Comparison of ENCODE assay signal across 16 mouse cellular contexts in genomic region chr1:35562786-35563185, GRCm38 (mm10).
DNase-seq lines count a peak whose midpoint lies in the region; ATAC-seq lines count a peak whose summit lies in the region.
"Had no signal": no experiment of that assay in that cellular context is flagged by ENCODE, and none has a peak within 500 bp of the region (broad histone marks: within the 10 kb centered on the region; RNA-seq: fewer than 3 reads in every experiment).

No protein-coding gene starts in this region.

- no peaks in the 10 kb centered on the region for H3K27me3 ChIP-seq in kidney, embryonic 14.5 days (ENCODE audit: control insufficient read depth, insufficient read depth, low read length)
- no peaks in the 10 kb centered on the region for H3K27me3 ChIP-seq in kidney, embryonic 15.5 days
- H3K27me3 ChIP-seq in forebrain, embryonic 12.5 days = no peaks in the 10 kb centered on the region
- H3K27me3 ChIP-seq: heart, embryonic 12.5 days had no signal

- H3K4me2 ChIP-seq in kidney, embryonic 14.5 days (replicated peaks; ENCODE audit: low read depth, low read length) = no peak overlapping the region
- no peak overlapping the region for H3K4me2 ChIP-seq in kidney, embryonic 15.5 days
- no peak overlapping the region for H3K4me2 ChIP-seq in forebrain, embryonic 12.5 days
- H3K4me2 ChIP-seq: heart, embryonic 12.5 days; midbrain, embryonic 11.5 days had no signal

- no peaks in the 10 kb centered on the region for H3K4me1 ChIP-seq in kidney, embryonic 14.5 days (ENCODE audit: control insufficient read depth, insufficient read depth, low read length)
- no peaks in the 10 kb centered on the region for H3K4me1 ChIP-seq in kidney, embryonic 15.5 days
- no peaks in the 10 kb centered on the region for H3K4me1 ChIP-seq in forebrain, embryonic 12.5 days
- H3K4me1 ChIP-seq: heart, embryonic 12.5 days had no signal

- no peak overlapping the region for H3K9ac ChIP-seq in kidney, embryonic 14.5 days (ENCODE audit: low read depth, low read length)
- no peak overlapping the region for H3K9ac ChIP-seq in kidney, embryonic 15.5 days
- H3K9ac ChIP-seq in forebrain, embryonic 12.5 days = no peak overlapping the region
- H3K9ac ChIP-seq: heart, embryonic 12.5 days had no signal

- 0 out of 2 replicates have a peak, but pooled peaks cover 4% of the 10 kb centered on the region for H3K9me3 ChIP-seq in kidney, embryonic 14.5 days (ENCODE audit: control insufficient read depth, low read length)
- no peaks in the 10 kb centered on the region for H3K9me3 ChIP-seq in kidney, embryonic 15.5 days (replicated peaks)
- peaks cover 7% of the 10 kb centered on the region; the same call in 1 of the 2 replicates for H3K9me3 ChIP-seq in forebrain, embryonic 12.5 days

- ATAC-seq in kidney, embryonic 14.5 days (ENCODE audit: low FRiP score, low TSS enrichment) = no peak
- no peak for ATAC-seq in kidney, embryonic 15.5 days (replicated peaks; ENCODE audit: low FRiP score)
- ATAC-seq in forebrain, embryonic 12.5 days (ENCODE audit: low FRiP score) = no peak

- peak; percentile 62 for DNase-seq in kidney, adult 11 months
- DNase-seq in cerebellum, adult 11-12 months = peak; percentile 10
- peak; percentile 19 for DNase-seq in telencephalon, adult 2 months (ENCODE audit: low read depth, low spot score)
- no peak for DNase-seq in left cerebral cortex, postnatal 10 days (ENCODE audit: extremely low spot score in 1 of 2, low spot score in 2 of 2)
- DNase-seq: adrenal gland, adult 8-10 months; gastrocnemius, postnatal 10 days; heart, postnatal 4 days; liver; lung, adult 18-20 months; lung, postnatal 4 days; right cerebral cortex, postnatal 14 days had no signal

- no peak overlapping the region for H3K27ac ChIP-seq in kidney, embryonic 14.5 days (ENCODE audit: low read depth, low read length)
- 0 out of 2 replicates have a peak overlapping the region, but pooled peaks have one; percentile 27 for H3K27ac ChIP-seq in kidney, embryonic 15.5 days
- no peak overlapping the region for H3K27ac ChIP-seq in forebrain, embryonic 12.5 days

- intact Hi-C loops in left cerebral cortex, postnatal 10 days (cut with DNase I) = no loop called here

- no peaks in the 10 kb centered on the region for H3K36me3 ChIP-seq in kidney, embryonic 14.5 days (ENCODE audit: control insufficient read depth, insufficient read depth, low read length)
- no peaks in the 10 kb centered on the region for H3K36me3 ChIP-seq in kidney, embryonic 15.5 days
- no peaks in the 10 kb centered on the region for H3K36me3 ChIP-seq in forebrain, embryonic 12.5 days (replicated peaks)
- H3K36me3 ChIP-seq: heart, embryonic 12.5 days had no signal

- H3K4me3 ChIP-seq in kidney, embryonic 14.5 days (ENCODE audit: low read length) = no peak overlapping the region
- no peak overlapping the region for H3K4me3 ChIP-seq in kidney, embryonic 15.5 days (replicated peaks)
- H3K4me3 ChIP-seq in forebrain, embryonic 12.5 days (replicated peaks) = no peak overlapping the region
- H3K4me3 ChIP-seq: heart, embryonic 12.5 days had no signal

- WGBS in kidney, embryonic 14.5 days = 71% methylated on average over 4 of the region's 4 CpGs
- 74% methylated on average over 4 of the region's 4 CpGs for WGBS in kidney, embryonic 15.5 days
- 90% methylated on average over 4 of the region's 4 CpGs for WGBS in forebrain, embryonic 12.5 days

Comparison
In these comparisons a context has a peak if more than half of its experiments do, and no peak if none do; other contexts are left out.
1. DNase-seq: peak in kidney, adult 11 months (single experiment), cerebellum, adult 11-12 months (single experiment) and telencephalon, adult 2 months (single experiment); none in left cerebral cortex, postnatal 10 days (0 of 2).